Mouse (Mus musculus): ENCODE data around the gene Enpep. TPM values are rescaled to one million over a fixed set of nuclear protein-coding genes. Genes with fewer than 3 reads are reported as not detected.

The Enpep gene
- polyA plus RNA-seq, 1 experiment from 2014 or later = 0.20 TPM

DNA sequence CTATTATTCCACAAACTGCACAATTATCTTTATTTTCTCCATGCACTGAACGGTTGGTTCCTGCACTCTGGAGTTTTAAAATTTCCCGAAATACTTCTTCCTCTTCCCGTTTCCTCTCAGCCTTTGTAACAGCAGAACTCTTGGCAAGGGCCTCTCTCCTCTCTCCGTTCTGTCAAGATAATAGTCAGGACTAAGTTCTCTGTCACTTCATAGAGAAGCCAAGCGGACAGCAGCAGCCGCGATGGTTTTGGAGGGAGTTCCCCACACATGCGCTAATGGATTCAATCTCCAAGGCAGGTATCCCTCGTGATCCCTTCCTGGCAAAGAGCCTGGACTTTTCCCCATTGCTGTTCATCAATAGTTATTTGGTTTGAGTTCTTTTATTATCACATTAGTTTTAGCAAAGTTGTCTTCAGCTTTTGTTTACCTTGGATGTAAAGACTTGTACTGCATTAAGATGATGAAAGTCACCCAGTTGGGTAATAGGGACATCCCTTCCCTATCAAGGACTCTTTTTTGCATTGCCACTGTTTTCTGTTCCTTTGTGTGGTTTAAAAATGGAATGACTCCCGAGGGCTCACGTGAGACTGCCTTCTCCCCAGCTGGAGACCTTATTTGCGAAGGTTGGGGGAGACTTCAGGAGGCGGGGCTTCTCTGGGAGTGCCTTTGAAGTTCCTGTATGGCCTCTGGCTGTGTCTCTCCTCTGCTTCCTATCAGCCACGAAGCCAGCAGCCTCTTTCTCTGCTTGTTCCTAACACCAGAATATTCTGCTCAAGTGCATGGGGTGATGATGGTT lies 6.0 kb upstream of the Enpep start:
- Histone ChIP-seq H3K27me3 (ENCODE audit: low read depth, poor library complexity, severe bottlenecking) (no peaks in the 10 kb centered on the region), H3K4me1 (peaks cover 7% of the 10 kb centered on the region), H3K9me3 (replicated peaks) (no peaks in the 10 kb centered on the region), H3K27ac (no peak overlapping the region), H3K4me3 (no peak overlapping the region), H3K36me3 (no peaks in the 10 kb centered on the region)
- DNase-seq (ENCODE audit: low spot score) = no peak
- 52% methylated on average over 14 of the region's 14 CpGs for WGBS

DNA sequence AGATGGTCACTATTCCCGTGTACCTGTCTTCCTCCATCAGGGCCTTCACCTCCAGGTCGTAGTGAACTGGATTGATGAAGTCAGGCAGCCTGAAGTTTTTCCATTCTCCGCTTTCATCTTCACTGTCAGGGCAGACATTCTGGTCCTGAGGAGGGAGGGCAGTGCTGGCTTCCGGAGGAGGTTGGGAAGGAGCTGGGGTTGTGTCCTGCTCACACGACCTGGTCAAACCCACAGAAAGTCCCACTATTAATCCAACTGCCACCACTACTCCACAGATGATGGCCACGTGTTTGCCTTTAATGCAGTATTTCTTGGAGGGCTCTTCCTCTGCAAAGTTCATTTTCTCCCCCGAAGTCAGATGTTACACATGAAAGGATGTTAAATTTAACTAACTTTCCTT lies 378 bp downstream of the Enpep start:
- Histone ChIP-seq H3K27me3 (ENCODE audit: low read depth, poor library complexity, severe bottlenecking) (no peaks in the 10 kb centered on the region), H3K4me1 (peaks cover 11% of the 10 kb centered on the region), H3K4me3 (no peak overlapping the region), H3K9me3 (replicated peaks) (no peaks in the 10 kb centered on the region), H3K27ac (no peak overlapping the region), H3K36me3 (no peaks in the 10 kb centered on the region)
- 62% methylated on average over 7 of the region's 7 CpGs for WGBS
- no peak for DNase-seq (ENCODE audit: low spot score)

DNA sequence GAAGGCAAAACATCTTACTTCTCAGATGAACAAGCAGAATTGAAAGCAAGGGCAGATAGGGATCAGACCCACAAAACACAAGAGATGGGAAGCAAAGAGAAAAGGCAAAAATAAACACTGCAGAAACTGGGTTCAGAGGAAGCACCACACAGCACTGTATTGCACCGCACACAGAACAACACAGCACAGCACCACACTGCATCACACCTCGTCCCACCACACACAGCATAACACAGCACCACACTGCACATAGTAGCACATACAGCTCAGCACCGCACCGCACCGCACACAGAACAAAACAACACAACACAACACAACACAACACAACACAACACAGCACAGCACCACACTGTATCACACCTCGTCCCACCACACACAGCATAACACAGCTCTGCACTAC lies 1.1 kb downstream of the Enpep start:
- Histone ChIP-seq H3K4me1 (peaks cover 11% of the 10 kb centered on the region), H3K4me3 (no peak overlapping the region), H3K36me3 (no peaks in the 10 kb centered on the region), H3K27ac (no peak overlapping the region), H3K9me3 (replicated peaks) (no peaks in the 10 kb centered on the region), H3K27me3 (ENCODE audit: low read depth, poor library complexity, severe bottlenecking) (no peaks in the 10 kb centered on the region)
- DNase-seq (ENCODE audit: low spot score) = no peak
- WGBS = 95% methylated on average over 6 of the region's 6 CpGs

DNA sequence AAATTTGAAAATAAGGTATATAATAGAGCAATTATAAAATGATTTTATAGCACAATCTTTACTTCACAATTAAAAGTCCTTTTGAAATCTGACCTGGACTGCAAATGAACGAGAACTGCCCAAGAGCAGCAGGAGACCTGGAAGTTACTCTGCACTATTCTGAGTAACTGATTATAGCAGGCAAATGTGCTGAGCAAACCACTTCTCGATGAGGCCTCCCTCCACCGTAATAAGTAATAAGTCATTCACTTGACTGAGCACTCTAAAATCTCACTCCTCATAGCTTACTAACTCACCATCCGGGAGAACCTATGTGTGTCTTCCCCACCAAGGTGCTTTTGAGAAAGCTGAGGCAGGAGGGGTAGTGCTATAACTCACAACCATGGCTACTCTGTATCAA lies 4.5 kb downstream of the Enpep start:
- H3K9me3 ChIP-seq (replicated peaks) = no peaks in the 10 kb centered on the region
- peaks cover 11% of the 10 kb centered on the region for H3K4me1 ChIP-seq
- 84% methylated on average over 4 of the region's 4 CpGs for WGBS
- no peak overlapping the region for H3K27ac ChIP-seq
- no peak for DNase-seq (ENCODE audit: low spot score)
- no peak overlapping the region for H3K4me3 ChIP-seq
- no peaks in the 10 kb centered on the region for H3K27me3 ChIP-seq (ENCODE audit: low read depth, poor library complexity, severe bottlenecking)
- no peaks in the 10 kb centered on the region for H3K36me3 ChIP-seq

DNA sequence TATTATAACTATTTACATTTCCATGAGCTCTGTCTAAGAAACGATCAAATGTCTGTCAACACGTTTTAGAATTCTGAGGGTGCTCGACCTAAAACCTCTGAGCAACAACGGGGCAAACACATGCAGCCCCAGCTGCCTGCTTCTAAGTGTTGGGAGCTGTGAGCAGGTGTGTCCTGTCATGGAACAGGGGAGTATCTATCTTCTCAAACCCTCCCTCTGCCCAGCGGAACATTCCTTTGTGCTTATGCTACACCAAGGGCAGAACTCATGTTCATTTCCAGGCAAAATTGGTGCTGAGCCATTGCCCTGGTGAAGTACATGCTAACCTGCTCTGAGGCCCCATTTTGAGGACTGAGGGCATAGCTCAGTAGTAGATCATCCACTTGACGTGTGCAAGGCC lies 10.9 kb downstream of the Enpep start:
- DNase-seq (ENCODE audit: low spot score) = no peak
- WGBS = 85% methylated on average over 6 of the region's 6 CpGs

DNA sequence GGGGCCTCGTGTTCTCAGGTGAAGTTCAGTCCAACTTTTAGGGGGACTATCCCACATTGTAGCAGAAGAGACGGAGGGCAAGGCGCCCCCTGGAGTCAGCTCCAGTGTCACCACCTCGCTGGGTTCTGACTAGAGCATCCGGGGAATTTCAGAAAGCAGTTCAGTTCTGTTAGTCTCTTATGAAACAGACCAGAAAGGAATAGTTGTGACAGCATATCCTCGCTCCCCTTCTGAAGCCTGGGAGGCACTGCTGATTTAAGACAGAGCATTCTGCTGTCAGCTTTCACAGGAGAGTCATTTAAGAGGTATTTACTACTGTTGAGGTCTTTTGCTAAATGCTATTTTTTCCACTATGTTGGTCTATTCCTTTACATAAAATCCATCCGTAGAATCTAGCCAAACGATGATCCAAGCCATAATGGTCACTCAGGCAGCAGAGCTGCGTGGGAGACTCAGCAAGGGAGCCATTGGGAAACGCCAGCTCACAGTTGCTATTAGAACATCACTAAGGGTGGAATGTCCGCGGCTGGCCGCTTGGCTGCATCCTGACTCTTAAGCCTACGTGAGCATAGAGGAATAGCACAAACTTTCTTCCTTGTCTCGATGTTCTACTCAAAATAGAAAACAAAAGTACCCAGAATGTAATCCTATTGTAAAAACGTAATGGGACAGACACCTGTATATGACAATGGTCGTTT lies 15.3 kb downstream of the Enpep start:
- no peaks in the 10 kb centered on the region for H3K9me3 ChIP-seq (replicated peaks)
- DNase-seq (ENCODE audit: low spot score) = no peak
- H3K27ac ChIP-seq = no peak overlapping the region
- no peaks in the 10 kb centered on the region for H3K4me1 ChIP-seq
- H3K36me3 ChIP-seq = no peaks in the 10 kb centered on the region
- 79% methylated on average over 17 of the region's 17 CpGs for WGBS
- H3K4me3 ChIP-seq = no peak overlapping the region
- H3K27me3 ChIP-seq (ENCODE audit: low read depth, poor library complexity, severe bottlenecking) = no peaks in the 10 kb centered on the region

More for the DNA sequence above, 10.9 kb downstream of the Enpep start:
- H3K27me3 ChIP-seq (ENCODE audit: low read depth, poor library complexity, severe bottlenecking) = no peaks in the 10 kb centered on the region
- no peaks in the 10 kb centered on the region for H3K36me3 ChIP-seq
- H3K4me3 ChIP-seq = no peak overlapping the region
- H3K4me1 ChIP-seq = no peaks in the 10 kb centered on the region
- no peaks in the 10 kb centered on the region for H3K9me3 ChIP-seq (replicated peaks)
- no peak overlapping the region for H3K27ac ChIP-seq

DNA sequence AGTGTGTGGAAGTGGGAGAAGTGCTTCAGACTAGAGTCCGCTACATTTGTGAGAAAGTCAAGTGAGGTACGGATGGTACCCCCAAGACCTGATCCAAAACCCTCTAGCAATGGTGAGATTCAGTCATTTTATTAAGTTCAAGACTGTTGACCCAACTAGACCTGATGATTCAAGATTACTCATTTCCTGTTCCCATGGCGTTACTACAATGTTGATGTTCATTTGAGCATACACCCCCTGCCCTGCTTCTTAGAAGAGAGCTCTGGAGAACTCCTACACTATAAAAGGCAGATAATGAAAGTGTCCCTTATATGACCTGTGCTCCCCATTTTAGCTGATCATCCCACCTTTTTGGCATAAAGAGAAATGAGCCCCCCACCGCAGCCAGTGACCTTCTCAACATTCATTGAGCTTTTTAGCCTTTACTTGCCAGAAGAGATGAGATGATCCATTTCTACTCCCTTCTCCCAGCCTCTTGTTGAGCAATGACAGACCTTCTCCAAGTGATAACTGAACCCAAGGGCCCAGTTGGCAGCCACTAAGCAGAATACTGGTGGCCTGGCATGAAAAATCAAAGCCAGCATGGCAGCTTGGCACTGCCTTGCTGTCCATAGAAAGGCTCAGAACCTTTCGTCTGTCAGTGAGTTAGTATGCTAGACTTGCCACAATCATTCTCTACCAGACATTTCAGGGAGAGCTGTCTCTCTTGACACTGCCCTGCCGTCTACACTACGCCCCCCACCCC lies 18.7 kb downstream of the Enpep start:
- no peaks in the 10 kb centered on the region for H3K9me3 ChIP-seq (replicated peaks)
- H3K4me1 ChIP-seq = 0 out of 2 replicates have a peak, but pooled peaks cover 3% of the 10 kb centered on the region
- no peak overlapping the region for H3K4me3 ChIP-seq
- WGBS = 89% methylated on average over 7 of the region's 7 CpGs
- DNase-seq (ENCODE audit: low spot score) = no peak
- no peak overlapping the region for H3K27ac ChIP-seq
- no peaks in the 10 kb centered on the region for H3K36me3 ChIP-seq
- no peaks in the 10 kb centered on the region for H3K27me3 ChIP-seq (ENCODE audit: low read depth, poor library complexity, severe bottlenecking)

DNA sequence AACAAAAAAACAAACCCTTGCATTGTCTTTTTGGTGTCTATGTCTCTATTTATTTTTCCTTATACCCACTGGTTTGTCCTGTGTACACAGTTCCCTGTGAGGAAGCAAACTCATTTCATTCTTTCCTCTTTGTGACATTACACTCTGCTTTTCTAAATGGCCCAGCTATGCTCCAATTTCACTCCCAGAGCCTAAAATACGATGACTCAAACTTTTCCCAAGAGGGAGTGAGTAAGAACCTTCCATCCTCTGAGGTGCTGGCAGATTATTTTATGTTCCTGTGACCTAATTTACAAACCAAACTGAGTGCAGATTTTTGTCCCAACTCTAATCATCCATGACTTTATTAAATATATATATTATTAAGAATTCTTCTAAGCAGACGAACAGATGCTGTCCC lies 19.3 kb downstream of the Enpep start:
- Histone ChIP-seq H3K9me3 (replicated peaks) (no peaks in the 10 kb centered on the region), H3K4me1 (0 out of 2 replicates have a peak, but pooled peaks cover 3% of the 10 kb centered on the region), H3K27me3 (ENCODE audit: low read depth, poor library complexity, severe bottlenecking) (no peaks in the 10 kb centered on the region), H3K36me3 (no peaks in the 10 kb centered on the region), H3K27ac (no peak overlapping the region), H3K4me3 (no peak overlapping the region)
- no peak for DNase-seq (ENCODE audit: low spot score)
- WGBS = 87% methylated on average over 2 of the region's 2 CpGs

DNA sequence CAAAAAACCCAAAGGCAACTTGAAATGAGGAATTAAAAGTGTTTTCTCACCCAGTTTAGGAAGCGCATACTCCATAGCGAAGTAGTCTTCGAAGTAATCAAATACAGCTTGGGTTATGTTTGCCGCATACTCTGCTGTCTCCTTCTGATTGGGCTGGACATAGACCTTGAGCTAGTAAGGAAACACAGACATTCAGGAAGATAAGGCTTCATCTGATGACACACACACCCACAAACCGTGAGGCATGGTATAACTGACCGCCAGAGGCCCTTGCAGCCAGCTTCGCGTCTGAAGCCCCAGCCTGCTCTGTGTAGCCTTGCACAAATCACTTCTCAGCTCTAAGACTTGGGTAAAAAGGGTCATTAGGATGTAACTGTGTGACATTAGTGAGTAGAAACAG lies 20.0 kb downstream of the Enpep start:
- no peak overlapping the region for H3K27ac ChIP-seq
- 93% methylated on average over 8 of the region's 8 CpGs for WGBS
- no peak for DNase-seq (ENCODE audit: low spot score)
- H3K4me3 ChIP-seq = no peak overlapping the region
- H3K27me3 ChIP-seq (ENCODE audit: low read depth, poor library complexity, severe bottlenecking) = no peaks in the 10 kb centered on the region
- H3K36me3 ChIP-seq = no peaks in the 10 kb centered on the region
- no peaks in the 10 kb centered on the region for H3K9me3 ChIP-seq (replicated peaks)
- H3K4me1 ChIP-seq = 0 out of 2 replicates have a peak, but pooled peaks cover 3% of the 10 kb centered on the region

DNA sequence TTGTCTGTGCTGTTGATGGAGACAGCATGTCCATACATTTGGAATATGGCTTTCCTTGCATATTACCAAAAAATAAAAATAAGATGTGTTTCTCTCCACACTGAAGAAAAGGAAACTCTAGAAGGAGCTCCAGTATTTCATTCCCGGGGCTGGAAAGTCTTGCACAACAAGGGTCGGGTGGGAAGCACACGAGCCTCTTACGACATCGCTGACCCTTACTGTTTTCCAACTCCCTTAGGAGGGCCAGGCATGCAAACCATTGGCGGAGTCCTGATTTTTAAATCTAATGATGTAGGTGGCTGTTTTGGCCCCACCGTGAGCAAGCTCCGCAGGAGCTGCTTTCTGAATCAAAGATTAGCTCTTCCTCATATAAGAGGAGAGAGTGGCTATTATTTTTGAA lies 20.6 kb downstream of the Enpep start:
- H3K4me3 ChIP-seq = no peak overlapping the region
- H3K9me3 ChIP-seq (replicated peaks) = no peaks in the 10 kb centered on the region
- H3K27me3 ChIP-seq (ENCODE audit: low read depth, poor library complexity, severe bottlenecking) = no peaks in the 10 kb centered on the region
- DNase-seq (ENCODE audit: low spot score) = no peak
- H3K36me3 ChIP-seq = no peaks in the 10 kb centered on the region
- WGBS = 92% methylated on average over 8 of the region's 8 CpGs
- 0 out of 2 replicates have a peak, but pooled peaks cover 3% of the 10 kb centered on the region for H3K4me1 ChIP-seq
- no peak overlapping the region for H3K27ac ChIP-seq

DNA sequence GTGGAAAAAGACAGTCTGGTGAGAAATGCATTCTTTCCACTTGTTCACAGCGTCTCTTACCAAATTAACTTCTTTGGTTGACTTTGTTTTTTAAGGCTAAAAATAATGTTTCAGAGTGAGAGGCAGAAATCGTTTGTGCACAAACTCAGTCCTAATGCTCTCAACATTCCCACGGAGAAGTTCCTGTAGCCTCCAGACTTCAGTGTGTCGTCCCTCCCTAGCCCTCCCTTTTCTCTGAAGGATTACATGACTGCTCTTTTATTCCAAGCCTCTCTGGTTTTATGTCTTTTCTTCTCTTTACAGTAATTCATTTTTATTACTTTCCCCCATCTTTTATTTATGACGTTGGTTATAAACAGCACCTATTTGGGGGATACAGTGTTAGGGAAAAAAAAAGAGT lies 22.6 kb downstream of the Enpep start:
- H3K36me3 ChIP-seq = no peaks in the 10 kb centered on the region
- H3K4me3 ChIP-seq = no peak overlapping the region
- no peak overlapping the region for H3K27ac ChIP-seq
- no peak for DNase-seq (ENCODE audit: low spot score)
- 0 out of 2 replicates have a peak, but pooled peaks cover 3% of the 10 kb centered on the region for H3K4me1 ChIP-seq
- WGBS = 70% methylated on average over 5 of the region's 5 CpGs
- H3K27me3 ChIP-seq (ENCODE audit: low read depth, poor library complexity, severe bottlenecking) = no peaks in the 10 kb centered on the region
- H3K9me3 ChIP-seq (replicated peaks) = no peaks in the 10 kb centered on the region

DNA sequence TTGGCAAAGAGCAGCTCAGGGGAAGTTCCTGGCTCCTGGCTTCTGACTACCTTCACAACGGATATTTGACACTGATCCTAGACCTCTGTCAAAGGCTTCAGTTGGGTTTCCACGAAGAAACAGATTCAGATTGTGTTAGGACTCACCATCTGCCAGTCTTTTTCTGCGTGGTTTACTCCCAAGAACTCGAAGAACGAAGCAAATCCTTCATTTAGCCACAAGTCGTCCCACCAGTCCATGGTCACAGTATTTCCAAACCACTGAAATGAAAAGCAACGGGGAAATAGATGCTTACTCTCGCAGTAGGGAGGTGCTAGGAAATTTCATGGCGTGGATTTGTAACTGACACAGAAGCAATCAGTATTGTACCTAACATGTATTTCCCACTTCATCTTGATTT lies 23.6 kb downstream of the Enpep start:
- WGBS = 74% methylated on average over 9 of the region's 9 CpGs

More for the DNA sequence above, 23.6 kb downstream of the Enpep start:
- Histone ChIP-seq H3K4me3 (no peak overlapping the region), H3K4me1 (0 out of 2 replicates have a peak, but pooled peaks cover 3% of the 10 kb centered on the region), H3K27ac (no peak overlapping the region), H3K27me3 (ENCODE audit: low read depth, poor library complexity, severe bottlenecking) (no peaks in the 10 kb centered on the region), H3K9me3 (replicated peaks) (no peaks in the 10 kb centered on the region), H3K36me3 (no peaks in the 10 kb centered on the region)
- no peak for DNase-seq (ENCODE audit: low spot score)

Measured in limb, embryonic 10.5 days (tissue).